In the genomic region with DNA sequence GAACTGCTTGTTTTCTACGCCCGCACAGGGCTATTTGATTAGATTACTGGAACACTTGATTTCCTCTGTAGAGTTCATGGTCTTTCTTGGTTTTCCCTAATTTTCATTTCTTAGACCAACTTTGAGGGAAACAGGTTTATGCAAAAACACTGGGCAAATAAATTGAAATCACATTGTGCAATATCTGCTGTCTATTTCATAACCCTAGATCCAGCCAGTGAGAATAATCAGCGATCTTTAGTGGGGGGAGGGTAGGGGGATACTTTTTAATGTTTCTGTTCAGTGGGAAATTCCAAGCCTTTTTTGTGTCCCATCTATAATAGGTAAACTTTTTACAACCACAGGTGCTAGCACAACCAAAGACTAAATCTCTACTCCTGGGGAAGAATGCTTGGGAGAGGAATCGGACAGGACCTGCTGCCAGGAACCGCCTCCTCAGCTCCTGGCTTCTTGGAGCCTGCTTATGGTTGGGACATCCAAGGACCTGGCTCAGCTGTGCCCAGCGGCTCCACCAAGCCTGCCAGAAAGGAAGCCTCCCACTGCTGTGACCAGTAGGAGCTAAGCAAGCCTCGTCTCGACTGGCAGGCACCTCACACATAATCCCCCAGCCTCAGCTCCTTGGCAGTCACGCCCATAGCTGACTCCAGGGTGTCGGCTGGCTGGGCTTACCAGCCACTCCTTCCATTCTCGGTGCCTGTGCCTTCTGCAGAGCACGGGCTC, we compare ENCODE assay signal across 7 mouse cellular contexts.
DNase-seq lines count a peak whose midpoint lies in the region; ATAC-seq and TF ChIP-seq lines count a peak whose summit lies in the region.

No protein-coding gene starts in this region.

- no peaks in the 10 kb centered on the region for H3K9me3 ChIP-seq in neural tube, embryonic 15.5 days (replicated peaks)
- no peaks in the 10 kb centered on the region for H3K9me3 ChIP-seq in liver, postnatal 0 days (ENCODE audit: low read length)

- peak; percentile 16 to 36 for DNase-seq in left cerebral cortex, postnatal 10 days (ENCODE audit: extremely low spot score in 1 of 2, low spot score in 2 of 2)
- DNase-seq in left cerebral cortex, postnatal 14 days (ENCODE audit: low spot score in 2 of 2) = no peak
- DNase-seq in cerebellum, postnatal 10 days = peak; percentile 64 to 85
- DNase-seq in heart, adult 9 months (ENCODE audit: low spot score in 2 of 2) = peak; percentile 71 to 76
- peak; percentile 25 for DNase-seq in right cerebral cortex, postnatal 14 days
- DNase-seq in liver, postnatal 0 days = no peak

- no peak overlapping the region for H3K4me3 ChIP-seq in neural tube, embryonic 15.5 days (replicated peaks)
- no peak overlapping the region for H3K4me3 ChIP-seq in liver, postnatal 0 days (ENCODE audit: low read depth, low read length)

- intact Hi-C loops in left cerebral cortex, postnatal 10 days (cut with DNase I) = no loop called here
- intact Hi-C loops in left cerebral cortex, postnatal 14 days (cut with DNase I) = no loop called here

- no peaks in the 10 kb centered on the region for H3K4me1 ChIP-seq in neural tube, embryonic 15.5 days
- H3K4me1 ChIP-seq in liver, postnatal 0 days (ENCODE audit: insufficient read depth) = peaks cover 16% of the 10 kb centered on the region

- no peaks in the 10 kb centered on the region for H3K36me3 ChIP-seq in neural tube, embryonic 15.5 days
- H3K36me3 ChIP-seq in liver, postnatal 0 days (replicated peaks; ENCODE audit: insufficient read depth, low read length) = no peaks in the 10 kb centered on the region

- H3K9ac ChIP-seq in neural tube, embryonic 15.5 days (replicated peaks) = no peak overlapping the region
- H3K9ac ChIP-seq in liver, postnatal 0 days (replicated peaks) = no peak overlapping the region

- H3K27me3 ChIP-seq in neural tube, embryonic 15.5 days (replicated peaks) = no peaks in the 10 kb centered on the region
- no peaks in the 10 kb centered on the region for H3K27me3 ChIP-seq in liver, postnatal 0 days (ENCODE audit: insufficient read depth, low read length)

- H3K27ac ChIP-seq in neural tube, embryonic 15.5 days (replicated peaks) = no peak overlapping the region
- H3K27ac ChIP-seq in liver, postnatal 0 days (ENCODE audit: low read depth) = no peak overlapping the region

- WGBS in neural tube, embryonic 15.5 days = 62% methylated on average over 12 of the region's 12 CpGs
- 49% methylated on average over 12 of the region's 12 CpGs for WGBS in liver, postnatal 0 days (ENCODE audit: insufficient replicate concordance)

- ATAC-seq in neural tube, embryonic 15.5 days (ENCODE audit: low FRiP score) = no peak
- no peak for ATAC-seq in liver, postnatal 0 days

- no peak for TF ChIP-seq EP300 in liver, postnatal 0 days (IDR thresholded peaks at IDR 0.05; ENCODE audit: low read depth)

- no peak overlapping the region for H3K4me2 ChIP-seq in neural tube, embryonic 15.5 days
- no peak overlapping the region for H3K4me2 ChIP-seq in liver, postnatal 0 days (ENCODE audit: low read depth, low read length)

- no peak for TF ChIP-seq CTCF in liver, postnatal 0 days (IDR thresholded peaks at IDR 0.05; ENCODE audit: low read depth)

Comparison
In these comparisons a context has a peak if more than half of its experiments do, and no peak if none do; other contexts are left out.
1. DNase-seq: peak in left cerebral cortex, postnatal 10 days (2 of 2), cerebellum, postnatal 10 days (2 of 2), heart, adult 9 months (2 of 2) and right cerebral cortex, postnatal 14 days (single experiment); none in left cerebral cortex, postnatal 14 days (0 of 2) and liver, postnatal 0 days (single experiment).